Mouse (Mus musculus) T-helper 2 cell (primary cell): ENCODE data around the gene Gm17521.
"Not testable (repeated sequence)": the region's sequence is repeated elsewhere in the genome, so short reads cannot be mapped to it uniquely, and the experiment has no call there.

Experiments used
- in situ Hi-C: fragments of 300-600 bp; cut with MboI, MseI; formaldehyde crosslinking; loops from one replicate; pipeline ENCODE4 v1.15.1; 2025; ENCODE audit warnings: high pct_unique_total_duplicates

Gene Gm17521

GRCm38 (mm10) chrX:123029569-123029968 is at the start of gene Gm17521:
Gm17521 (minus strand) TSS chrX:123029669.
- in situ Hi-C loops = not testable (repeated sequence)

- in situ Hi-C loops = no loop called here
These were observed 14.5 kb upstream of the Gm17521 start for GRCm38 (mm10) chrX:123043956-123044355.

- in situ Hi-C loops = no loop called here
These were observed 14.0 kb upstream of the Gm17521 start for GRCm38 (mm10) chrX:123043516-123043915.
